Mouse (Mus musculus) neural tube, embryonic 12.5 days (tissue): ENCODE data around the gene Dag1. TPM values are rescaled to one million over a fixed set of nuclear protein-coding genes. Genes with fewer than 3 reads are reported as not detected.

Experiments used
- ATAC-seq: fragments of 200-750 bp; cut with Nextera tagmentation; 2 replicates; pipeline ENCODE4 v1.8.0; 2017; ENCODE audit warnings: low read depth, mild to moderate bottlenecking, moderate TSS enrichment, moderate library complexity; ENCODE audit not compliant: low FRiP score
- H3K27ac ChIP-seq: fragments of 300-500 bp; sonication (generic); 2 replicates; pipeline ENCODE4 v1.5.1; 2016
- H3K27me3 ChIP-seq: fragments of 300-500 bp; sonication (generic); replicated peaks from 2 replicates; pipeline ENCODE4 v1.6.1; 2016; ENCODE audit warnings: mild to moderate bottlenecking
- H3K36me3 ChIP-seq: fragments of 300-500 bp; sonication (generic); 2 replicates; pipeline ENCODE4 v1.6.1; 2016; ENCODE audit warnings: mild to moderate bottlenecking
- H3K4me1 ChIP-seq: fragments of 300-500 bp; sonication (generic); 2 replicates; pipeline ENCODE4 v1.6.1; 2016
- H3K4me2 ChIP-seq: fragments of 300-500 bp; sonication (generic); replicated peaks from 2 replicates; pipeline ENCODE4 v1.6.1; 2016; ENCODE audit warnings: mild to moderate bottlenecking
- H3K4me3 ChIP-seq: fragments of 300-500 bp; sonication (generic); 2 replicates; pipeline ENCODE4 v1.5.1; 2016
- H3K9ac ChIP-seq: fragments of 300-500 bp; sonication (generic); 2 replicates; pipeline ENCODE4 v1.6.1; 2016; ENCODE audit warnings: mild to moderate bottlenecking
- H3K9me3 ChIP-seq: fragments of 300-500 bp; sonication (generic); 2 replicates; pipeline ENCODE4 v1.6.1; 2016; ENCODE audit warnings: mild to moderate bottlenecking
- WGBS: fragments of 180-500 bp; shearing (Covaris S2); methylation state at CpG from one replicate; pipeline ENCODE4 v1.1.7; 2016; 5-methylcytosine and 5-hydroxymethylcytosine counted together
- polyA plus RNA-seq: library from polyadenylated mRNA; unstranded; fragments of >200 nt; fragmentation: Nextera tagmentation; extraction: Ambion mirVana; gene quantifications from 2 replicates; pipeline ENCODE4 v1.2.1, GENCODE M21; 2016

Gene Dag1
- polyA plus RNA-seq, 1 experiment from 2014 or later = 63.4 TPM

- 93% methylated on average over 3 of the region's 3 CpGs for WGBS
- Histone ChIP-seq H3K9me3 (no peaks in the 10 kb centered on the region), H3K4me2 (no peak overlapping the region), H3K4me3 (no peak overlapping the region), H3K27ac (no peak overlapping the region), H3K36me3 (peaks cover 21% of the 10 kb centered on the region), H3K4me1 (no peaks in the 10 kb centered on the region), H3K27me3 (no peaks in the 10 kb centered on the region), H3K9ac (no peak overlapping the region)
- ATAC-seq = no peak
Observed at GRCm38 (mm10) chr9:108244540-108244939, 19.2 kb downstream of the Dag1 start.

GRCm38 (mm10) chr9:108239951-108240350 lies 23.8 kb downstream of the Dag1 start:
- no peak overlapping the region for H3K4me3 ChIP-seq
- no peak overlapping the region for H3K27ac ChIP-seq
- H3K9ac ChIP-seq = no peak overlapping the region

DNA sequence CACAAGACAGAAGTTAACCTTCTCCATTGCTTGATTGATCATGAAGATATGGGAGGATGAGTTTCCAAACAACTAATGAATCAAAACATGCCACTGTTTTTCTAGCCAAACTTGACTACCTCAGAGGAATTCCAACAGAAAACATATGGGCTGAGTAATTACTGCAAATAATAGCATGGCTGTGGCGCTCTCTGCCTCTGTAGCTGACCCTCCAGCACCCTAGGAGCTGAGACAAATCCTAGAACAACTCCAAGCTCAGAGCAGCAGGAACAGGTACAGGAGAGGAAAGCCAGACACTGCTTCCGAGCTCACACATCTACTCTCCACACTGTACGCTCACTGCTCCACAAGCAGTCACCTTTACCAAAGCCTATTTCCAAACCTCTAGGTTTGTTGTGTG lies 24.9 kb downstream of the Dag1 start:
- Histone ChIP-seq H3K4me2 (no peak overlapping the region), H3K9me3 (no peaks in the 10 kb centered on the region), H3K4me3 (no peak overlapping the region), H3K27me3 (no peaks in the 10 kb centered on the region), H3K4me1 (no peaks in the 10 kb centered on the region), H3K36me3 (peaks cover 3% of the 10 kb centered on the region; the same call in 1 of the 2 replicates), H3K9ac (no peak overlapping the region), H3K27ac (no peak overlapping the region)
- WGBS = 84% methylated on average over 3 of the region's 3 CpGs
- no peak for ATAC-seq

More at GRCm38 (mm10) chr9:108239951-108240350, 23.8 kb downstream of the Dag1 start:
- Histone ChIP-seq H3K4me2 (no peak overlapping the region), H3K36me3 (peaks cover 9% of the 10 kb centered on the region; the same call in 1 of the 2 replicates), H3K9me3 (no peaks in the 10 kb centered on the region), H3K4me1 (no peaks in the 10 kb centered on the region), H3K27me3 (no peaks in the 10 kb centered on the region)
- no peak for ATAC-seq
- WGBS = 79% methylated on average over 5 of the region's 5 CpGs

GRCm38 (mm10) chr9:108238402-108238801 lies 25.4 kb downstream of the Dag1 start:
- peaks cover 3% of the 10 kb centered on the region; the same call in 1 of the 2 replicates for H3K36me3 ChIP-seq
- H3K9ac ChIP-seq = no peak overlapping the region
- H3K27ac ChIP-seq = no peak overlapping the region
- no peaks in the 10 kb centered on the region for H3K9me3 ChIP-seq
- H3K4me1 ChIP-seq = no peaks in the 10 kb centered on the region
- ATAC-seq = no peak
- no peaks in the 10 kb centered on the region for H3K27me3 ChIP-seq
- WGBS = 94% methylated on average over 2 of the region's 2 CpGs
- no peak overlapping the region for H3K4me3 ChIP-seq
- H3K4me2 ChIP-seq = no peak overlapping the region

DNA sequence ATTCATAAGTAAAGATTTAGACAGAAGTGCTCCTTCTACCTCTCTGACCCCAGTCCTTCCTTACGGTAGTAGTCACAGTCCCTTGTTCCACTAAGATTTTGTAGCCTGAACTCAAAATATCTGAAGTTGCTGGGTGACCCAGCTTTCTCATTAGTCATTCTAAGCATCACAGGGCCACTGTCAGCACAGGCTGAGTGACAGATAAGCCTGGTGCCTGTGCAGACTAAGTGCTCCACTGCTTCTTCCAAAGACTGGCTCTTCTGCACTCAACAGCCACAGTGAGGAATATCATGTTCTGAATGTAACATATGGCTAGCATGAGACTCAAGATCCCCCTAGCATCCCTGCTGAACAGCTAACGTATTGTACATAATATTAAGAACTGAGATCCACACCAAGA lies 29.1 kb downstream of the Dag1 start:
- Histone ChIP-seq H3K27ac (no peak overlapping the region), H3K4me1 (no peaks in the 10 kb centered on the region), H3K9me3 (no peaks in the 10 kb centered on the region), H3K4me2 (no peak overlapping the region), H3K9ac (no peak overlapping the region), H3K36me3 (peaks cover 7% of the 10 kb centered on the region; the same call in 1 of the 2 replicates), H3K27me3 (no peaks in the 10 kb centered on the region), H3K4me3 (no peak overlapping the region)
- no peak for ATAC-seq
- 91% methylated on average over 2 of the region's 2 CpGs for WGBS

GRCm38 (mm10) chr9:108232908-108233307 lies 30.9 kb downstream of the Dag1 start:
- Histone ChIP-seq H3K9ac (no peak overlapping the region), H3K9me3 (no peaks in the 10 kb centered on the region), H3K36me3 (peaks cover 4% of the 10 kb centered on the region; the same call in 1 of the 2 replicates), H3K27me3 (no peaks in the 10 kb centered on the region), H3K4me1 (no peaks in the 10 kb centered on the region), H3K27ac (no peak overlapping the region), H3K4me3 (no peak overlapping the region), H3K4me2 (no peak overlapping the region)
- ATAC-seq = no peak
- 91% methylated on average over 2 of the region's 2 CpGs for WGBS

- Histone ChIP-seq H3K9ac (no peak overlapping the region), H3K9me3 (no peaks in the 10 kb centered on the region), H3K36me3 (peaks cover 4% of the 10 kb centered on the region; the same call in 1 of the 2 replicates), H3K4me2 (no peak overlapping the region), H3K4me3 (no peak overlapping the region), H3K27me3 (no peaks in the 10 kb centered on the region), H3K4me1 (no peaks in the 10 kb centered on the region), H3K27ac (no peak overlapping the region)
- WGBS = 32% methylated on average over 2 of the region's 2 CpGs
- no peak for ATAC-seq
Observed at GRCm38 (mm10) chr9:108227911-108228649, 35.7 kb downstream of the Dag1 start.

DNA sequence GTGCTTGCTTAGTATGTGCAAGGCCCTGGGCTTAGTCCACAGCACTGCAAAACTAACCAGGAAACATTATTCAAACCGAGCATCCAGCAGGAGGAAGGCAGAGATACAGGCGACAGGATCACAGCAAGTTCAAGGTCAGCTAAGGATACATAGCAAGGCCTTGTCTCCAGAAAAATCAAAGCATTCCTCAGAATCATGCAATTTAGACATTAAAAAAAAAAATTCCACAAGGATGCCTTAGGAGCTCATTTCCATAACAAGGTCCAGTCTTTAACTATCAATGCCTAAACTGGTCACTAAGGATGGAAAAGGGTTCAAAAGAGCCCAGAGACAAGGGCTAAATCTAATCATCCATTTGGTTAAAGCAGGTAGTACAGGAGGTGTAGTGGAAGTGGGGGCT lies 38.6 kb downstream of the Dag1 start:
- Histone ChIP-seq H3K27ac (no peak overlapping the region), H3K4me3 (no peak overlapping the region), H3K4me2 (no peak overlapping the region), H3K4me1 (no peaks in the 10 kb centered on the region), H3K9me3 (no peaks in the 10 kb centered on the region), H3K27me3 (no peaks in the 10 kb centered on the region), H3K36me3 (no peaks in the 10 kb centered on the region), H3K9ac (no peak overlapping the region)
- 84% methylated on average over 2 of the region's 2 CpGs for WGBS
- ATAC-seq = no peak

DNA sequence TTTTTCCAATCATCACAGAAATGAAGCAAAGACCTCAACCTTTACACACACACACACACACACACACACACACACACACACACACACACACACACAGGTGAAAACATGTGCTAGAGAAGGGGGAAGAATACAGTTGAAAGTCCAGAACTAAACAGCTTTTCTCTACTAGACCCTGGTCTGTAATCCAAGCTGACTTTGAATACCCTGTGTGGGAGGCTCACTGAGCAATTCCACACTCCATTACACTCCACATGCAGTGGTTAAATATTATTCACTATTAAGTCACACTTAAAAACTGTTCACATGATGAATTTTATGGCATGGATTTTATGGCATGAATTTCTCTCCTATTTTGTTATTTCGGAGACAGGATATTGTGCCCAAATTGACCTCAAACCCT lies 40.1 kb downstream of the Dag1 start:
- H3K4me2 ChIP-seq = no peak overlapping the region
- no peak overlapping the region for H3K4me3 ChIP-seq
- 92% methylated on average over 1 of the region's 1 CpGs for WGBS
- H3K4me1 ChIP-seq = no peaks in the 10 kb centered on the region
- H3K27me3 ChIP-seq = no peaks in the 10 kb centered on the region
- H3K27ac ChIP-seq = no peak overlapping the region
- ATAC-seq = no peak
- H3K9me3 ChIP-seq = no peaks in the 10 kb centered on the region
- no peaks in the 10 kb centered on the region for H3K36me3 ChIP-seq
- no peak overlapping the region for H3K9ac ChIP-seq

- Histone ChIP-seq H3K4me3 (no peak overlapping the region), H3K27ac (no peak overlapping the region), H3K4me1 (no peaks in the 10 kb centered on the region), H3K36me3 (peaks cover 15% of the 10 kb centered on the region), H3K9me3 (no peaks in the 10 kb centered on the region), H3K27me3 (no peaks in the 10 kb centered on the region), H3K4me2 (no peak overlapping the region), H3K9ac (no peak overlapping the region)
- no peak for ATAC-seq
- 92% methylated on average over 3 of the region's 3 CpGs for WGBS
Observed at GRCm38 (mm10) chr9:108221566-108221965, 42.2 kb downstream of the Dag1 start.

DNA sequence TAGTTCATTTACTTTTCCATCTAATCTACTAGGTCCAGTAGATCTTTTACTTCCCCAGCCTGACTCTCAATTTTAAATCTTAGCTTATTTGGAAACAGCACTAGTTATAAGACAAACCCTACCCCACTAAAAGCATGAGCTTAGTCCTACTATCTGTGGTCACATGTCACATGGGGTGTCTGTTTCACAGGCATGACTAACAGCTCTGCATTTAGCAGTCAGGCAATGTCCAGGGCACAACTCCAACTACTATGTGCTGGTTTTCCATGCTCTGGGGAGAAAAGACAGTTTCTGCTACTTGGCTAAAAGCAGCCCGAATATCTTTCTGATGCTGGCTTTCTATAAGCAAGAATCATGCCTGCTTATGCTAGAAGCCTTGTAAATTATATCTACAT lies 43.4 kb downstream of the Dag1 start:
- Histone ChIP-seq H3K27me3 (no peaks in the 10 kb centered on the region), H3K27ac (no peak overlapping the region), H3K4me1 (no peaks in the 10 kb centered on the region), H3K4me2 (no peak overlapping the region), H3K9ac (no peak overlapping the region), H3K4me3 (no peak overlapping the region), H3K36me3 (peaks cover 21% of the 10 kb centered on the region), H3K9me3 (no peaks in the 10 kb centered on the region)
- WGBS = 92% methylated on average over 1 of the region's 1 CpGs
- no peak for ATAC-seq

GRCm38 (mm10) chr9:108219766-108220379 lies 43.9 kb downstream of the Dag1 start:
- no peak overlapping the region for H3K4me3 ChIP-seq
- no peaks in the 10 kb centered on the region for H3K9me3 ChIP-seq
- no peak for ATAC-seq
- 85% methylated on average over 12 of the region's 12 CpGs for WGBS
- H3K36me3 ChIP-seq = peaks cover 21% of the 10 kb centered on the region
- H3K4me2 ChIP-seq = no peak overlapping the region
- no peaks in the 10 kb centered on the region for H3K4me1 ChIP-seq
- no peaks in the 10 kb centered on the region for H3K27me3 ChIP-seq
- no peak overlapping the region for H3K9ac ChIP-seq
- H3K27ac ChIP-seq = no peak overlapping the region
